ENCODE assay signal across 23 mouse cellular contexts in the genomic region with DNA sequence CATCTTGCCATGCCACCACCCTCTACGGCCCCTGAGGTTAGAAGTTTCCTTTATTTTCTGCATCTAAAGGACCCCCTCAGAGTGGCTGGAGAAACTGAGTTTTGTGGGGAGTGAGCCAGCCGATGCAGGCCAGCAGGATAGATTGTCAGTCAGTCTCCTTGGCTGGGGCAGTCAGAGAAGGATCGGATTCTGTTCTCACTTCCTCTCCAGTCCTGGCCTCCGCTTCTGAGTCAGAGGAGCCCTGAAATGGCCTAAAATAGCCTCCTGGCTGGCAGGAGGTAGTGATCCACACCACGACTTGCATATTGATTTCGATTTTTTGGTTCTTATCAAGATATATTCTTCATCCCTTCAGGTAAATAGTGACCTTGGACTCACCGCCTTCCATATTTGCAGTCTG. TPM values are rescaled to one million over a fixed set of nuclear protein-coding genes. Genes with fewer than 3 reads are reported as not detected.
DNase-seq lines count a peak whose midpoint lies in the region; ATAC-seq and TF ChIP-seq lines count a peak whose summit lies in the region.
"Had no signal": no experiment of that assay in that cellular context is flagged by ENCODE, and none has a peak within 500 bp of the region (broad histone marks: within the 10 kb centered on the region; RNA-seq: fewer than 3 reads in every experiment).

No protein-coding gene starts in this region.

- no peak overlapping the region for H3K27ac ChIP-seq in stomach, embryonic 16.5 days (ENCODE audit: low read length)
- H3K27ac ChIP-seq in stomach, postnatal 0 days (replicated peaks) = no peak overlapping the region
- H3K27ac ChIP-seq: embryonic facial prominence, embryonic 15.5 days; forebrain, embryonic 10.5 days; heart, adult 2 months; hindbrain, embryonic 15.5 days had no signal

- 44% methylated on average over 7 of the region's 7 CpGs for WGBS in stomach, embryonic 16.5 days
- WGBS in stomach, postnatal 0 days = 53% methylated on average over 7 of the region's 7 CpGs

- H3K4me1 ChIP-seq in stomach, embryonic 16.5 days (ENCODE audit: control insufficient read depth, insufficient read depth, low read length) = peaks cover 4% of the 10 kb centered on the region; the same call in 1 of the 2 replicates
- H3K4me1 ChIP-seq in stomach, postnatal 0 days (replicated peaks; ENCODE audit: control insufficient read depth, insufficient read depth) = no peaks in the 10 kb centered on the region
- H3K4me1 ChIP-seq: embryonic facial prominence, embryonic 15.5 days; hindbrain, embryonic 15.5 days had no signal

- no peaks in the 10 kb centered on the region for H3K36me3 ChIP-seq in stomach, embryonic 16.5 days (ENCODE audit: control insufficient read depth, insufficient read depth, low read length)
- no peaks in the 10 kb centered on the region for H3K36me3 ChIP-seq in stomach, postnatal 0 days (ENCODE audit: control insufficient read depth, insufficient read depth, low read length)
- H3K36me3 ChIP-seq in splenic B cell, adult 2 months (ENCODE audit: control insufficient read depth, insufficient read depth, low read length, poor library complexity, severe bottlenecking) = no peaks in the 10 kb centered on the region
- H3K36me3 ChIP-seq: embryonic facial prominence, embryonic 15.5 days; forebrain, embryonic 10.5 days; hindbrain, embryonic 15.5 days had no signal

- H3K4me3 ChIP-seq in stomach, embryonic 16.5 days (replicated peaks; ENCODE audit: low read length) = no peak overlapping the region
- H3K4me3 ChIP-seq in stomach, postnatal 0 days (ENCODE audit: low read depth, low read length) = no peak overlapping the region
- H3K4me3 ChIP-seq: embryonic facial prominence, embryonic 15.5 days; erythroblast, embryonic 14.5 days; forebrain, embryonic 10.5 days; heart, adult 2 months; hindbrain, embryonic 15.5 days had no signal

- H3K9me3 ChIP-seq in stomach, embryonic 16.5 days (replicated peaks; ENCODE audit: control insufficient read depth, low read length) = no peaks in the 10 kb centered on the region
- no peaks in the 10 kb centered on the region for H3K9me3 ChIP-seq in stomach, postnatal 0 days (ENCODE audit: control insufficient read depth, low read length)
- H3K9me3 ChIP-seq: embryonic facial prominence, embryonic 15.5 days; forebrain, embryonic 10.5 days; hindbrain, embryonic 15.5 days had no signal

- H3K4me2 ChIP-seq in stomach, embryonic 16.5 days (ENCODE audit: low read depth, low read length) = no peak overlapping the region
- H3K4me2 ChIP-seq in stomach, postnatal 0 days (replicated peaks; ENCODE audit: low read depth) = no peak overlapping the region
- H3K4me2 ChIP-seq: embryonic facial prominence, embryonic 15.5 days; heart, embryonic 11.5 days; hindbrain, embryonic 15.5 days had no signal

- H3K9ac ChIP-seq in stomach, embryonic 16.5 days (ENCODE audit: low read length) = peak overlapping the region; percentile 1; the same call in 1 of the 2 replicates
- H3K9ac ChIP-seq in stomach, postnatal 0 days (ENCODE audit: low read length) = no peak overlapping the region
- H3K9ac ChIP-seq: embryonic facial prominence, embryonic 15.5 days; hindbrain, embryonic 15.5 days had no signal

- TF ChIP-seq EP300 in stomach, postnatal 0 days (optimal IDR thresholded peaks at IDR 0.05) = no peak

- intact Hi-C loops in gastrocnemius, postnatal 14 days (cut with DNase I; ENCODE audit: low total_unique reads) = no loop called here

- no peaks in the 10 kb centered on the region for H3K27me3 ChIP-seq in stomach, embryonic 16.5 days (ENCODE audit: control insufficient read depth, insufficient read depth, low read length)
- H3K27me3 ChIP-seq in stomach, postnatal 0 days (ENCODE audit: control insufficient read depth, insufficient read depth, low read length) = no peaks in the 10 kb centered on the region
- H3K27me3 ChIP-seq in splenic B cell, adult 2 months (ENCODE audit: control insufficient read depth, insufficient read depth, low read length, poor library complexity, severe bottlenecking) = no peaks in the 10 kb centered on the region; the same call in 1 of the 2 replicates
- H3K27me3 ChIP-seq: embryonic facial prominence, embryonic 15.5 days; hindbrain, embryonic 15.5 days had no signal

- ATAC-seq in stomach, embryonic 16.5 days (ENCODE audit: insufficient read depth, low FRiP score) = no peak
- ATAC-seq in stomach, postnatal 0 days (ENCODE audit: low FRiP score, low TSS enrichment) = no peak
- ATAC-seq in granulocyte monocyte progenitor cell, adult 5-6 weeks (replicated peaks; ENCODE audit: poor library complexity, severe bottlenecking) = peak; percentile 52; the same call in 1 of the 2 replicates
- no peak for ATAC-seq in monocyte, adult 5-6 weeks (replicated peaks; ENCODE audit: insufficient number of reproducible peaks, low FRiP score, low TSS enrichment, poor library complexity, severe bottlenecking)
- ATAC-seq: forebrain, embryonic 14.5 days; inflammation-experienced regulatory T-cells, adult 6 months had no signal

- peak; percentile 31 for DNase-seq in gastrocnemius, adult 18-20 months (ENCODE audit: low spot score)
- no peak for DNase-seq in gastrocnemius, postnatal 14 days
- DNase-seq in stomach, postnatal 0 days (ENCODE audit: low spot score) = no peak
- DNase-seq in splenic B cell, adult 2 months (ENCODE audit: low read depth, low spot score) = peak; percentile 11
- DNase-seq in natural killer cell, adult 2 months (ENCODE audit: low spot score in 2 of 2) = no peak
- DNase-seq: adrenal gland, adult 2 months; adrenal gland, postnatal 36 days; cerebellum, adult 11 months; cerebellum, adult 8-10 months; cerebellum, postnatal 14 days; embryo, embryonic 11 days; heart, adult 2 months had no signal

- TF ChIP-seq CTCF in stomach, postnatal 0 days (IDR thresholded peaks at IDR 0.05; ENCODE audit: low read depth) = no peak

RNA-seq across cellular contexts. Expression of a gene that starts 26.3 kb away (rescaled TPM):
- total RNA-seq in gastrocnemius, adult 18-20 months (2021) = under 1 TPM; 0.41 to 0.57 TPM
- 1 to 10 TPM; 2.0 to 3.7 TPM for total RNA-seq in gastrocnemius, postnatal 14 days (2021)
- polyA plus RNA-seq in stomach, embryonic 16.5 days (2015; fragmentation: Nextera tagmentation; extraction: Ambion mirVana) = 2.0 and 2.5 TPM in 2 replicates
- 0.45 and 0.75 TPM in 2 replicates for polyA plus RNA-seq in stomach, postnatal 0 days (2015; fragmentation: Nextera tagmentation; extraction: Ambion mirVana)
- 0.04 TPM in 1 of 2 replicates, not detected in the other for total RNA-seq in granulocyte monocyte progenitor cell, adult 5-6 weeks (2014; fragmentation: Nextera tagmentation)
- total RNA-seq in granulocyte monocyte progenitor cell, adult 5-6 weeks (2017) = not detected in 2 replicates
- under 0.01 to 0.19 TPM in 2 of 3 replicates, not detected in the other for total RNA-seq in monocyte, adult 5-6 weeks (2017)
- total RNA-seq: common myeloid progenitor, adult 5-6 weeks had no signal

Comparison
In these comparisons a context has a peak if more than half of its experiments do, and no peak if none do; other contexts are left out.
1. DNase-seq: peak in gastrocnemius, adult 18-20 months (single experiment) and splenic B cell, adult 2 months (single experiment); none in gastrocnemius, postnatal 14 days (single experiment), stomach, postnatal 0 days (single experiment) and natural killer cell, adult 2 months (0 of 2).